Mouse (Mus musculus): ENCODE measurements around the gene Olfr632.
"Not testable (repeated sequence)": the region's sequence is repeated elsewhere in the genome, so short reads cannot be mapped to it uniquely, and the experiment has no call there.

Gene Olfr632

GRCm38 (mm10) chr7:103934264-103934663, at the start of gene Olfr632:
TSS of gene Olfr632 (plus strand) at chr7:103934347.
- no peak for DNase-seq (ENCODE audit: low read depth in 1 of 2, low spot score in 2 of 2)

- no peak for DNase-seq (ENCODE audit: low read depth in 1 of 2, low spot score in 2 of 2)
These were observed 48.0 kb upstream of the Olfr632 start, which contains the start of gene Olfr66 for GRCm38 (mm10) chr7:103886152-103886551. TSS of gene Olfr66 (minus strand) at chr7:103886252.

GRCm38 (mm10) chr7:103894385-103894784, 39.8 kb upstream of the Olfr632 start, which contains the start of gene Olfr64:
TSS of gene Olfr64 (minus strand) at chr7:103894485.
- DNase-seq (ENCODE audit: low read depth in 1 of 2, low spot score in 2 of 2): no peak

- DNase-seq (ENCODE audit: low read depth in 1 of 2, low spot score in 2 of 2): no peak
These were observed 31.0 kb upstream of the Olfr632 start, which contains the start of gene Olfr65 for GRCm38 (mm10) chr7:103903187-103903586. TSS of gene Olfr65 (plus strand) at chr7:103903487.

GRCm38 (mm10) chr7:103910047-103910446, 24.1 kb upstream of the Olfr632 start:
- DNase-seq (ENCODE audit: low read depth in 1 of 2, low spot score in 2 of 2): no peak

- DNase-seq (ENCODE audit: low read depth in 1 of 2, low spot score in 2 of 2): no peak
These were observed 21.1 kb upstream of the Olfr632 start for GRCm38 (mm10) chr7:103912969-103913511.

GRCm38 (mm10) chr7:103915338-103915737, 18.8 kb upstream of the Olfr632 start:
- DNase-seq (ENCODE audit: low read depth in 1 of 2, low spot score in 2 of 2): no peak

GRCm38 (mm10) chr7:103928525-103928924, 5.6 kb upstream of the Olfr632 start, which contains the start of gene Olfr631:
TSS of gene Olfr631 (plus strand) at chr7:103928825.
- DNase-seq (ENCODE audit: low read depth in 1 of 2, low spot score in 2 of 2): no peak

- DNase-seq (ENCODE audit: low read depth in 1 of 2, low spot score in 2 of 2): no peak
These were observed 8.6 kb downstream of the Olfr632 start for GRCm38 (mm10) chr7:103942730-103943129.

- no peak for DNase-seq (ENCODE audit: low read depth in 1 of 2, low spot score in 2 of 2)
These were observed 10.0 kb downstream of the Olfr632 start, which contains the start of gene Olfr633 for GRCm38 (mm10) chr7:103944137-103944536. TSS of gene Olfr633 (plus strand) at chr7:103944437.

- not testable (repeated sequence) for DNase-seq (ENCODE audit: low read depth in 1 of 2, low spot score in 2 of 2)
These were observed 32.7 kb downstream of the Olfr632 start for GRCm38 (mm10) chr7:103966873-103967272.

- DNase-seq (ENCODE audit: low read depth in 1 of 2, low spot score in 2 of 2): no peak
These were observed 36.7 kb downstream of the Olfr632 start, which contains the start of gene Olfr635 for GRCm38 (mm10) chr7:103970852-103971251. TSS of gene Olfr635 (plus strand) at chr7:103971152.

GRCm38 (mm10) chr7:103971782-103972181, 37.6 kb downstream of the Olfr632 start:
- no peak for DNase-seq (ENCODE audit: low read depth in 1 of 2, low spot score in 2 of 2)

Data from monocyte, adult 2 months (primary cell).